Mouse (Mus musculus) c-Kit-negative CD71-positive TER-119-positive erythroid progenitor cells, embryonic 14.5 days (primary cell): ENCODE measurements around the gene Dcbld1.
"Not testable (repeated sequence)": the region's sequence is repeated elsewhere in the genome, so short reads cannot be mapped to it uniquely, and the experiment has no call there.

Experiments
- DNase-seq: peaks from one replicate; pipeline ENCODE4 v3.0.0-alpha.2; 2013; ENCODE audit warnings: low read depth, low spot score

Gene Dcbld1

GRCm38 (mm10) chr10:52302271-52302670, 68.9 kb downstream of the Dcbld1 start:
- no peak for DNase-seq

DNA sequence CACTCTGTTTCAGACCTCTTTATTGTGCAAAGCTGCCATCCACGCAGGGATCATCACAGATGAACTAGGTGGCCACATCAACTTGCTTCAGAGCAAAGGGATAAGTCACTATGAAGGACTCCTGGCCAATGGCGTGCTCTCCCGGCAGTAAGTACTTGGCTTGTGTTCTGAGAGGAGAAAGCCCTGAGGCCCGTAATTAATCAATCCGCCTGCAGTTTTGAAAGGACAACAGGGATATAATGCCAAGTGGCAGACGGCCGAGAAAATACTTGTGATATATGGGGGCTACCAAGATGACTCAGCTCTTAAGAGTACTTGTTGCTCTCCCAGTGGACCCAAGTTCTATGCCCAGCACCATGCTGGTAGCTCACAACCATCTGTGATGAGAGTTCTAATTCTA, 71.2 kb downstream of the Dcbld1 start:
- no peak for DNase-seq

DNA sequence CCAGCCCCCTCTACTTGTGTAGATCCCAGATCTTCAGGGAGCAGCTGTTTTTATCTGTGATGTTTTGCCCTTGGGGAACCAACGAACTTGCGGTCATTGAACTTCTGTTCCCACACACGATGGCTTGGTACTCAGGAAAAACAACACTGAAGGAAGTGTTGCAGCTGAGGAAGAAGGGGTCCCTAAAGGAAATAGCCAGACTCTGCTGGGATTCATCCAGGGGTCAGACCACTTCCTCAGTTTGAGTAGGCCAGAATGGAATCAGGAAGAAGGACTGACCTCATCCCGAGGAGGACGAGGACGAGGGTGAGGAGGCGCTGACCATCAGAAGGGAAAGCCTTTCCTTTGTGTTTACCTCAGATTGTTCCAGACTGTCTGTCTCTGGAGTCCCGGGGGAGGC, 75.8 kb downstream of the Dcbld1 start:
- no peak for DNase-seq

DNA sequence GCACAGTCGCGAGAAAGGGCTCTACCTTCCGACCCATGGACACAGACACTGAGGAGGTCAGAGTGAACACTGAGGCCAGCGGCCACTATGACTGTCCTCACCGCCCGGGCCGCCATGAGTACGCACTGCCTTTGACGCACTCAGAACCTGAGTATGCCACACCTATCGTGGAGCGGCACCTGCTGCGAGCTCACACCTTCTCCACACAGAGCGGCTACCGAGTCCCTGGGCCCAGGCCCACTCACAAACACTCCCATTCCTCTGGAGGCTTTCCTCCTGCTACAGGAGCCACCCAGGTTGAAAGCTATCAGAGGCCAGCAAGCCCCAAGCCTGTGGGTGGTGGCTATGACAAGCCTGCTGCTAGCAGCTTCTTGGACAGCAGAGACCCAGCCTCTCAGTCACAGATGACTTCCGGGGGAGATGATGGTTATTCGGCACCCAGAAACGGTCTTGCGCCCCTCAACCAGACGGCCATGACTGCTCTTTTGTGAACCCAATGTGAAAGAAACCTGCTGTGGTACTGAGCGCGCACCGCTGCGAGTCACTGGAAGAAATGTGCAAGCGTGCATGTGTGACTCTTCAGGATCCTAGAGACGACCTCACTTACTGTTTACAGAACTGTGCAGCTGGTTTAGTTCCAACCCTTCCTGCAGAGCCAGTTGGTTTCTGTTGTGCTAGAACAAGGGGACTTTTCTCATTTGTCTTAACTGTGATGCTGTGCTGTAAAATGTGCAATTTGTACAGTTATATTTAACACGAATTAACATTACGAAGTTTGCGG, 86.3 kb downstream of the Dcbld1 start:
- no peak for DNase-seq

DNA sequence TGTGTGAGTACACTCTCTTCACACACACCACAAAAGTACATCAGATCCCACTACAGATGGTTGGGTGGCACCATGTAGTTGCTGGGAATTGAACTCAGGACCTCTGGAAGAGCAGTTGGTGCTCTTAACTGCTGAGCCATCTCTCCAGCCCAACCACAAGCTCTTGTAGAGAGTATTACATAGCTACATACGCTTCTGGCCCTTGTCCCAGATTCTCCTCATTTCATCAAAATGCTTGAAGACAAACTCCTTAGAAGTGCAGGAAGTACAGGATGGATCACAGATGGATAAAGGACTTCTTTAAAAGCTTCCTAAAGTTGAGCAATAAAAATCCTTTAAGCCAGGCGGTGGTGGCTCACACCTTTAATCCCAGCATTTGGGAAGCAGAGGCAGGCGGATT, 88.5 kb downstream of the Dcbld1 start:
- no peak for DNase-seq

DNA sequence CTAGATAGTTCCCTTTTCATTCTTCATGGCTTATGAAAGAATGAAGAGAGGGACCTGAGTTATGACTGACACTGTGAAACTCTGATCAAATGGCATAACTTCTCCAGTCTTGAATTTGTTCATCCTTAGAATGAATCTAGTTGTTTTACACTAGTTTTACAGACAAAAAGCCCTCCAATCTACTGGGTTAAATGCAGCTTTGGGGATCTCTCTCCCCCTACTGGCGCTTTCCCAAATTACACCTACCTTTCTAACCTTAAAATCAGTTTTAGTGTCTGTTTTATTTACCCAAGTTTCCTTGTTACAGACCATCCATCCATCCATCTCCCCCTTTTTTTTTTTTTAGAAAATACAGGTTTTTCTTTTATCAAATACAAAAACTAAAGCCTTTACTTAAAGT, 97.6 kb downstream of the Dcbld1 start:
- DNase-seq, result no peak

- not testable (repeated sequence) for DNase-seq
Observed at GRCm38 (mm10) chr10:52343324-52343723, 109.9 kb downstream of the Dcbld1 start.

DNA sequence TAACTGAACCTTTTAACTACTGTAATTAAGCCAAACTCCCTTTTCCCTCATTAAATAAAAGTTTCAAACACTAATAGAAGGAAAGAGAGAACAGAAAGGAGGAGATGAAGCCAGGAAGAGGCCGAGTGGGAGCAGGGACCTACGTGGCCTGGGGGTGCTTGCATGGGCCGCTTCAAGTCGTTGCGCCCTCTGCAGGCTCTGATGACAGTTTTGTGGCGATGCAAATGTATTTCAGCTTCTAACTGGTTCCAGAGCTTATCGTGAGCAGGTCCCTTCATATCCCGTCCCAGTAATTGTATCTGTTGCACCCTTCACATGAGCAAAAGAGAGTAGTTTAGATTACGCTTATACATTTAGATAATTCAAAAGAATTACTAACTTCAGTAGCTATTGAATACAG, 119.8 kb downstream of the Dcbld1 start:
- no peak for DNase-seq

GRCm38 (mm10) chr10:52358467-52358866, 125.0 kb downstream of the Dcbld1 start, which contains the start of gene Gm26741:
Gene Gm26741, plus strand, starts transcription at chr10:52358767.
- no peak for DNase-seq

GRCm38 (mm10) chr10:52360241-52360735, 126.9 kb downstream of the Dcbld1 start:
- DNase-seq, result no peak

DNA sequence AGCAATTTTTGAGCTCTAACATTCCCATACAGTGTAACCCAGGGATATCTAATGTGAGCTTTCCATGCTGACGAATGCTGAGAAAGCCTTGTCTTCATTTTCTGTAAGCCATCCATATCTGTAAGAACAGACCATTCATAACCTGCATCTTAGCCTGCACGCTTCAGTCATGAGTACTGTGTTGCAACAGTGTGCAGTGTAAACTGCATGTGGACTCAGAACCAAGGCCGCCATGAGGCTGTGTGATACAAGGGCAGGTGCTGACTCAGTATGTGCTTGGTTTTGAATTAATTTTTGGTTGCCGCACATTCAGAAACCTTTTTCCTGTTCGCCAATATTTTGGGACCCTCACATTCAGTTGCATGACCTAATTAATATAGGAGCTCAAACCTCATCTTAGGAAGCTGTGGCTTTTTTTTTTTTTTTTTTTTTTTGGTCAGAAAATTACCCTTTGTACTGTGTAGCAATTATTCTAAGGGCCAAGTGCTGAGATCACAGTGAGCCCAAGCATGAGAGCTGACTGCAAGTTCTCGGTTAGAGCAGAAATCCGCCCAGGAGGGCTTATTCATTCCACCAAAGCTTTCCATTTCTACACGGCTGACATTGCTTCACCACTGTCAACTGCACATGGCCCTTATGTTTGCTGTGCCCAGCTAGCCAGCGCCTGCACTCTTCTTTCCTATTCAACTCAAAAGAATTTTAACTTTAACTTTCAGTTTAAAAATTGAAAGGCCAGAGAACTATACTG, 127.6 kb downstream of the Dcbld1 start:
- DNase-seq, result no peak

GRCm38 (mm10) chr10:52368376-52368775, 135.0 kb downstream of the Dcbld1 start:
- DNase-seq, result no peak
